Mouse (Mus musculus) mature B cell (primary cell): ENCODE measurements around the gene Tenm2.

Experiments used
- in situ Hi-C: fragments of 300-500 bp; cut with MboI; formaldehyde crosslinking; loops from 2 replicates; pipeline ENCODE4 v1.14.3; 2019

Gene Tenm2

GRCm38 (mm10) chr11:36277903-36278215, 957.9 kb downstream of the Tenm2 start:
- in situ Hi-C loops, result no loop called here

- in situ Hi-C loops, result no loop called here
Measured at GRCm38 (mm10) chr11:36277192-36277902, 958.4 kb downstream of the Tenm2 start.

DNA sequence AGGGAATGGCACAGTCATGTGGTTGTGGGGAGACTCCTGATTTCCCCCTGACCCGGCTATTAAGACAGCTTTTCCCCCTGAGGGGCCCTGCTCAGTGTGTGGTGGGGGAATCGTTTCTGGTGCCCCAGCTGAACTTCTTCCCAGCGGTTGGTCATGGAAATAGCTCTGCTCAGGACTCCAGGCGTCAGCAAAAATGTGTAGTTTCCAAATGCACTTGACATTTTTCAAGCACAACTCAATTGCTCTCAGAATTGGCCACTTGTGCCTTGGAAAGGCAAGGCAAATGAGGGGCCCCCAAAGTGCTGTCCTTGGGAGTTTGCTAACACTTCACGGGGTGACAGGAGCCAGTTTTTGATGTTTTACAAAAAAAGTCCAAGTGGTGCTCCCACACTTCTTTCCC, 959.7 kb downstream of the Tenm2 start:
- in situ Hi-C loops, result no loop called here

- in situ Hi-C loops, result no loop called here
Measured at GRCm38 (mm10) chr11:36272149-36272548, 963.6 kb downstream of the Tenm2 start.

- in situ Hi-C loops, result no loop called here
Measured at GRCm38 (mm10) chr11:36269945-36270344, 965.8 kb downstream of the Tenm2 start.

DNA sequence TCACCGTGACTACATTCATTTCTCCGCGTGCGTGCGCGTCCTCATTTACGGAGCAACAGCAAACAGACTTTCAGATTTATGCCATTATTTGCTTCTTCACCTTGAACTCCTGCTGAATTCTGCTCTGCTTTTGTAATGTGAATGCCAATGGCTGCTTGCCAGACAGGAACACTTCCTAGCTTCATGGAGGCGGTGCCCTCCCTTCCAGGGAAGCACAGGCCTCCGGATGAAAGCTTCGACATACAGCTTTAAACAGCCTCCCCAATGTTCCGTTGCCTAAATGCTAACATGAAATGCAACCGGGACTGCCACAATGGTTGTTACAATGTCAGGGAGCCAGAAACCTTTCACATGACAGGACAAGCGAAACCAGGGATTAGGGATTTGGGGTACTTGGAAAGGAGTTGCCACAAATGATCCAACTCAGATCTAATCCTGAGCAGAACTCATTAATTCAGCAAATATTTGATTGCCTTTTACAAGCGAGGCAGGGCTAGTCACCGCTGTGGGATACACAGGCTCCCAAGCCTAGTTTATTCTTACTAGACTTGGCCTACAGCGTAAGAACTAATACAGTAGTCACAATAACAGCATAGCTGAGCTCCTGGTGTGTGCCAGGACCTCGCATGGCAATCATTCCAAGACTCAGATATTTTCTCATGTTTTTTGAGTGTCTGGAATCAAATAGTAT, 970.8 kb downstream of the Tenm2 start:
- in situ Hi-C loops, result no loop called here

DNA sequence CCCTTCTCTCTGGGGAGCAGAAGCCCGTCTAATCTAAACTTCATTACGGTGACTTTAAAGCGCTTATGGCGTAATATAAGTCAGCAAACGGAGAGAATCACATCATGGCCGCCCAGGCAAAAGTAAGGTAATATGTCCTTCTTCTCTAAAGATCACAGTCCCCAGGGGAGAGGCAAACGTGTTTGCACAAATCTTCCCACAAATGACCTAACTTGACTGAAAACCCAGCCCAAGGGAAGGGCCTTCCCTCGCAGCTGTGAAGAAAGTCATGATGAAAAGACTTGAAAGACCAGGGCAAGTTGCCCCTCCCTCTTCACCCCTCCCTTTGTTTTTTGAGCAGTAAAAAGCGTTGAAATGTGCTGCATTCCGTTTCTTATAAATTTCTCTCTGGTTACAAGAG, 971.9 kb downstream of the Tenm2 start:
- in situ Hi-C loops, result no loop called here

GRCm38 (mm10) chr11:36257187-36257586, 978.6 kb downstream of the Tenm2 start:
- in situ Hi-C loops, result no loop called here

DNA sequence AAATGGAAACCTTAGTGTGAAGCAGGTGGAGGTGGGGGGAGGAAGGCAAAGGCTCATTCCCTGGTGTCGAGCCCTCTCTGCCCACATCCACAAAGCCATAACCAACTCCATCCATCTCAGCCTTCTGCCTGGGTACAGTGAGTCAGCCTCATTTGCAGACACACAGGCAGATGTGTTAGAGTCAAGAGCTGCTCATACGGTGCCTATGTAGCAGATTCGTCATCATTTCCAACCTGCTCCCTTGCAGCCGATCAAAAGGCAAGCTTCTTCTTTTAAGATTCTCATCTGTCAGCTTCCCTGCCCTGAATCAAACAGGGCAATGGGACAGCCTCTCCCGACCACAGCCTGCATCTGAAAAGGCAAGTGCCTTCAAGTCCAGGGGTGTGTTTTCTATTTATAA, 979.0 kb downstream of the Tenm2 start:
- in situ Hi-C loops, result no loop called here

DNA sequence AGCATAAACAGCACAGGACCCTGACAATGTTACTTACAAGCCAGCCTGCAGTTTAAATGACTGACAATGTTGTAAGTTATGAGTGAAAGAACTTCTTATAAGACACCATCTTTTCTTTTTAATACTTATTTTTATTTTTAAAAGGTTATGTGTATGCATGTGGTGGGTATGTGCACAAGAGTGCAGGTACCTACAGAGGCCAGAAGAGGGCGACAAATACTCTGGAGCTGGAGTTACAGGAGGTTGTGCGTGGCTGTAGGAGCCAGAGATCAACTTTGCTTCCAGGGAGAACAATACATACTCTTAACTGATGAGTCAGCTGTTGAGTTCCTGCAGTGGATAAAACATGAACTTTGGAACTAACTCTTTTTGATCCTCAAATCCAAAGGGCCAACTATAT, 981.7 kb downstream of the Tenm2 start:
- in situ Hi-C loops, result no loop called here

GRCm38 (mm10) chr11:36250111-36250510, 985.7 kb downstream of the Tenm2 start:
- in situ Hi-C loops, result no loop called here

DNA sequence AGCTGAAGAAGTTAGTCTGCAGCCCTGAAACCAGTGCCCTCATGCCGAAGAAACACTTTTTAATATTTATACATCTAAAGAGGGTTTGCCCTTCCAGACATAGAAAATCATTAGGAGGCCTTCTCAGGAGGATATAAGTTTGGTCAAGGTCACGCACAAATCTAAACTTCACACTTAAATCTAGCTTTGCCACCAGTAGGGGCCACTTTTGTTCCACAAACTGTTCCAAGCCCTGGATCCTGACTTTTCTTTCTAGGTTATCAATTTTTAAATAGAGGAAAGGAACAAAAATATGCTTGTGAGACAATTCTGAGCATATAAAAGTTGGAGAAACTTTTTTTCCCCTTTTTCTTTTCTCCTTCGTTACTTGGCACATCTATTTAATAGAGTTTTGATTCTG, 989.6 kb downstream of the Tenm2 start:
- in situ Hi-C loops, result no loop called here

GRCm38 (mm10) chr11:36244491-36244882, 991.3 kb downstream of the Tenm2 start:
- in situ Hi-C loops, result no loop called here

- in situ Hi-C loops, result no loop called here
Measured at GRCm38 (mm10) chr11:36243747-36244490, 991.8 kb downstream of the Tenm2 start.

GRCm38 (mm10) chr11:36238890-36239289, 996.9 kb downstream of the Tenm2 start:
- in situ Hi-C loops, result no loop called here

DNA sequence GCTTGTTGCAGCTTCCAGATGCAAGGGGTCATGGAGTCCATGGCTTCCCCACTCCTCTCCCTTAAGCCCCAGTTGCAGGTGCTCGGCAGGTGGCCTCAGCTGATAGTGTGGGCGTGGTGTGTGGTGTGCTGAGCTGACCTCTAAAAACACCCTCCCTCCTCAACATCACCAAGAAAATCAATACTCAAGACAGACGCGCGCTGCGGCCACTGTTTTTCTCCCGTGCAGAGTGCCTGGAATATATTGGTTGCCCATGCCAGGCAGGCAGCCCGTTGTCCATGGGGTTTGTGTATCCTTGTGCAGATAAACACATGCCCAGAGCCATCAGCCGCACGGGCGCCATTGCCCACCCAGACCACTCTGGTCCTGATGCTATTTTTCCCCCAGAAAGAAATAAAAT, 1007.1 kb downstream of the Tenm2 start:
- in situ Hi-C loops, result no loop called here

DNA sequence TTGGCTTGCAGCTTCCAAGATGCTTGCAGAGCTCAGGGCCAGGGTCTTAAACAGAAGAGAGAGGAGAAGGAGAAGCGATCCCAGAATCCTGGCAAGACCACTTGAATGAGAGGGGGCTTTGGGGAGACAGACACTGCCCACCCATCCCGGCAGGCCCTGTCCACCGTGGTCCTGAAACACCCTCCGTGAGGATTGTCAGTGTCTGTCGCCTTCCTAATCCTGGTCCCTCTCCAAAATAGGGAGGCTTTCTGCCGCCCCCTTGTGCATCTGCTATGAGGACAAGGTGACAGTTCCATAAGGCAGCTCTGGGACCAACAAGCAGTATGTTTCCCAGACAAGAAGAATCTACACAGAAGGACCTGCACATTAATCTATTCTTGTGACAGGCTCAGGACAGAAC, 1007.6 kb downstream of the Tenm2 start:
- in situ Hi-C loops, result no loop called here

GRCm38 (mm10) chr11:36226061-36226460, 1009.7 kb downstream of the Tenm2 start:
- in situ Hi-C loops, result no loop called here

GRCm38 (mm10) chr11:36223716-36224439, 1011.9 kb downstream of the Tenm2 start:
- in situ Hi-C loops, result no loop called here

- in situ Hi-C loops, result no loop called here
Measured at GRCm38 (mm10) chr11:36222071-36222470, 1013.7 kb downstream of the Tenm2 start.

DNA sequence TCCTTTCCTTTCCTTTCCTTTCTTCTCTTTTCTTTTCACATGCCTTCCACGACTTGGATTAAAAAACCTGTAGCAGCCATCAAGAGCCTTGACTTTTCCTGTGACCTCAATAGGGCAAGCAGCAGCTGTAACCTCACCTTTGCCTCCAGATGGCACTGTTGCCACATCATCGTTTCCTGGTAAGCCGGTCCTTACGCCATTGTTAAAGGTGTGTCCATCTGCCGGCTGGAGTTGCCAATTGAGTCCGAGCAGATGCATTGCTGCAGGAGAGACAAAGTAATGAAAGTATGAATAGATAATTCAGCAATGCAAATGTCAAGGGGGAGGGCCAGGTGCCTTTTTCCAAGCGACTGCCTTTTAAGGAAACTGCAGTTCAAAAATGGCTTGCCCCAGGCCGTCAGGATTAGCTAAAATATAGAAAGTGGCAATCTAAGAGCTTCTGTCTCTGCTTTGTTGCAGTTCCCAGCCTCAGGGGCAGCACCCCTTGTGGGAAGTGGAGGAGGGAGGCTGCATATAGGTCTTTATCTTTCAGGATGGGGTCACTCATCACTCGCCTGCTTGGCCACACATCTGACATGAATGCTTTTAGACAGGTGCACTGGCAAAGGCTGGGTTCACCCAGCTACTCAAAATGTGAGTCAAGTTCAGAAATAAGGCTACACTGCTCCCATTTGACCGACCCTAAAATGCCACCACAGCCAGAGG, 1014.3 kb downstream of the Tenm2 start:
- in situ Hi-C loops, result no loop called here

DNA sequence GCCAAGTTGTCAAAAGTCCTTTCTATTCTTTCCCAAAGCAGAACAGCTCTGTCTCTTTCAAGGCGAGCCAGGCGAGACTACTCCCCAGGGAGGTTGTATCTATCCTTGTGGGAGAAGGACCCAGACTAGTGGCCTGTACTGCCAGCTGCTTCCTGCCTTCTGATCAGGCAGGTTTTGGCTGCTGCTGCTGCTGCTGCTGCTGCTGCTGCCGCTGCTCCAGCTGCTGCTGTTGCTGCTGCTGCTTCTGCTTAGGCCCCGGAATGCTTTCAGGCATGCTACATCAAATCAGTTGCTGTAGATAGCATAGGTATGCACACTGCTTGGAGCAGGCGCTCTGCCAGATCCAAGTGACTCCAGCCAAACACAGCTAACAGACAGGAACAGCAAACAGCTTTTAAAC, 1015.1 kb downstream of the Tenm2 start:
- in situ Hi-C loops, result no loop called here
